Mouse (Mus musculus) heart, embryonic 10.5 days (tissue): ENCODE measurements around the gene Cd248. TPM values are rescaled to one million over a fixed set of nuclear protein-coding genes. Genes with fewer than 3 reads are reported as not detected.

Experiments used
- DNase-seq: peaks from one replicate; pipeline ENCODE4 v3.0.0-alpha.2; 2017; ENCODE audit warnings: low spot score
- H3K27ac ChIP-seq: fragments of 300-500 bp; sonication (generic); 2 replicates; pipeline ENCODE4 v1.5.1; 2016; ENCODE audit warnings: mild to moderate bottlenecking
- H3K27me3 ChIP-seq: fragments of 300-500 bp; sonication (generic); 2 replicates; pipeline ENCODE4 v1.6.1; 2016; ENCODE audit warnings: mild to moderate bottlenecking; ENCODE audit not compliant: poor library complexity, insufficient read depth, severe bottlenecking
- H3K36me3 ChIP-seq: fragments of 300-500 bp; sonication (generic); 2 replicates; pipeline ENCODE4 v1.6.1; 2016; ENCODE audit warnings: mild to moderate bottlenecking, moderate library complexity
- H3K4me1 ChIP-seq: fragments of 300-500 bp; sonication (generic); 2 replicates; pipeline ENCODE4 v1.6.1; 2016; ENCODE audit warnings: mild to moderate bottlenecking
- H3K4me3 ChIP-seq: fragments of 300-500 bp; sonication (generic); 2 replicates; pipeline ENCODE4 v1.5.1; 2016; ENCODE audit warnings: mild to moderate bottlenecking, moderate library complexity
- H3K9me3 ChIP-seq: fragments of 300-500 bp; sonication (generic); 2 replicates; pipeline ENCODE4 v1.6.1; 2016; ENCODE audit warnings: mild to moderate bottlenecking, moderate library complexity
- WGBS: fragments of 180-500 bp; shearing (Covaris S2); methylation state at CpG from one replicate; pipeline ENCODE4 v1.1.7; 2016; 5-methylcytosine and 5-hydroxymethylcytosine counted together
- polyA plus RNA-seq: library from polyadenylated mRNA; unstranded; fragments of >200 nt; fragmentation: Nextera tagmentation; extraction: Ambion mirVana; gene quantifications from 2 replicates; pipeline ENCODE4 v1.2.1, GENCODE M21; 2016

Cd248 gene
- polyA plus RNA-seq, 1 experiment from 2014 or later, result 43.4 TPM

GRCm38 (mm10) chr19:5057876-5058775 lies 9.8 kb upstream of the Cd248 start:
- no peak for DNase-seq
- no peaks in the 10 kb centered on the region for H3K9me3 ChIP-seq
- H3K4me3 ChIP-seq, result 0 out of 2 replicates have a peak overlapping the region, but pooled peaks have one; percentile 15
- peaks cover 5% of the 10 kb centered on the region; the same call in 1 of the 2 replicates for H3K36me3 ChIP-seq
- peaks cover 34% of the 10 kb centered on the region for H3K27me3 ChIP-seq
- H3K27ac ChIP-seq, result peak overlapping the region; percentile 85
- 20% methylated on average over 16 of the region's 16 CpGs for WGBS
- peaks cover 62% of the 10 kb centered on the region for H3K4me1 ChIP-seq

- WGBS, result 9% methylated on average over 10 of the region's 10 CpGs
- Histone ChIP-seq H3K27me3 (peaks cover 24% of the 10 kb centered on the region), H3K4me3 (peak overlapping the region; percentile 15), H3K27ac (peak overlapping the region; percentile 85), H3K36me3 (no peaks in the 10 kb centered on the region), H3K4me1 (peaks cover 60% of the 10 kb centered on the region), H3K9me3 (no peaks in the 10 kb centered on the region)
- peak; percentile 84 for DNase-seq
These were observed 8.8 kb upstream of the Cd248 start for GRCm38 (mm10) chr19:5058801-5059771.

GRCm38 (mm10) chr19:5060365-5061330 lies 7.2 kb upstream of the Cd248 start:
- H3K4me3 ChIP-seq, result no peak overlapping the region
- H3K27ac ChIP-seq, result peak overlapping the region; percentile 85
- peaks cover 60% of the 10 kb centered on the region for H3K4me1 ChIP-seq
- no peaks in the 10 kb centered on the region for H3K36me3 ChIP-seq
- 40% methylated on average over 5 of the region's 5 CpGs for WGBS
- DNase-seq, result no peak
- no peaks in the 10 kb centered on the region for H3K9me3 ChIP-seq
- H3K27me3 ChIP-seq, result peaks cover 10% of the 10 kb centered on the region; the same call in 1 of the 2 replicates

- Histone ChIP-seq H3K4me1 (peaks cover 54% of the 10 kb centered on the region), H3K4me3 (no peak overlapping the region), H3K27ac (0 out of 2 replicates have a peak overlapping the region, but pooled peaks have one; percentile 2), H3K9me3 (no peaks in the 10 kb centered on the region), H3K36me3 (no peaks in the 10 kb centered on the region), H3K27me3 (peaks cover 10% of the 10 kb centered on the region; the same call in 1 of the 2 replicates)
- WGBS, result 82% methylated on average over 5 of the region's 5 CpGs
- DNase-seq, result no peak
These were observed 5.8 kb upstream of the Cd248 start for GRCm38 (mm10) chr19:5062041-5062440.

- Histone ChIP-seq H3K4me3 (no peak overlapping the region), H3K4me1 (peaks cover 57% of the 10 kb centered on the region), H3K27ac (0 out of 2 replicates have a peak overlapping the region, but pooled peaks have one; percentile 2), H3K9me3 (no peaks in the 10 kb centered on the region), H3K36me3 (no peaks in the 10 kb centered on the region), H3K27me3 (peaks cover 8% of the 10 kb centered on the region)
- DNase-seq, result no peak
- 66% methylated on average over 6 of the region's 6 CpGs for WGBS
These were observed 5.4 kb upstream of the Cd248 start for GRCm38 (mm10) chr19:5062446-5062845.

GRCm38 (mm10) chr19:5065104-5065503 lies 2.8 kb upstream of the Cd248 start:
- H3K9me3 ChIP-seq, result no peaks in the 10 kb centered on the region
- no peak overlapping the region for H3K4me3 ChIP-seq
- H3K36me3 ChIP-seq, result no peaks in the 10 kb centered on the region
- H3K4me1 ChIP-seq, result peaks cover 58% of the 10 kb centered on the region
- H3K27ac ChIP-seq, result peak overlapping the region; percentile 42
- H3K27me3 ChIP-seq, result peaks cover 28% of the 10 kb centered on the region
- DNase-seq, result no peak
- WGBS, result 65% methylated on average over 7 of the region's 7 CpGs

GRCm38 (mm10) chr19:5067040-5067799 lies 658 bp upstream of the Cd248 start:
- no peak for DNase-seq
- peak overlapping the region; percentile 92 for H3K27ac ChIP-seq
- WGBS, result 4% methylated on average over 15 of the region's 15 CpGs
- peaks cover 43% of the 10 kb centered on the region for H3K27me3 ChIP-seq
- H3K9me3 ChIP-seq, result no peaks in the 10 kb centered on the region
- peak overlapping the region; percentile 72 for H3K4me3 ChIP-seq
- H3K36me3 ChIP-seq, result no peaks in the 10 kb centered on the region
- H3K4me1 ChIP-seq, result peaks cover 62% of the 10 kb centered on the region

GRCm38 (mm10) chr19:5068570-5069234 lies 824 bp downstream of the Cd248 start:
- H3K9me3 ChIP-seq, result no peaks in the 10 kb centered on the region
- 40% methylated on average over 21 of the region's 21 CpGs for WGBS
- peak overlapping the region; percentile 72 for H3K4me3 ChIP-seq
- no peaks in the 10 kb centered on the region for H3K36me3 ChIP-seq
- peaks cover 61% of the 10 kb centered on the region for H3K4me1 ChIP-seq
- peaks cover 47% of the 10 kb centered on the region for H3K27me3 ChIP-seq
- H3K27ac ChIP-seq, result peak overlapping the region; percentile 92
- no peak for DNase-seq

- Histone ChIP-seq H3K4me3 (peak overlapping the region; percentile 72), H3K27ac (peak overlapping the region; percentile 86), H3K27me3 (peaks cover 51% of the 10 kb centered on the region), H3K4me1 (peaks cover 61% of the 10 kb centered on the region), H3K36me3 (no peaks in the 10 kb centered on the region), H3K9me3 (no peaks in the 10 kb centered on the region)
- 68% methylated on average over 5 of the region's 5 CpGs for WGBS
- DNase-seq, result no peak
These were observed 1.6 kb downstream of the Cd248 start for GRCm38 (mm10) chr19:5069486-5069885.

- Histone ChIP-seq H3K4me3 (peak overlapping the region; percentile 72), H3K36me3 (no peaks in the 10 kb centered on the region), H3K9me3 (no peaks in the 10 kb centered on the region), H3K4me1 (peaks cover 61% of the 10 kb centered on the region), H3K27me3 (peaks cover 51% of the 10 kb centered on the region), H3K27ac (peak overlapping the region; percentile 86)
- DNase-seq, result no peak
- 73% methylated on average over 7 of the region's 7 CpGs for WGBS
These were observed 2.1 kb downstream of the Cd248 start for GRCm38 (mm10) chr19:5069978-5070377.

- no peaks in the 10 kb centered on the region for H3K9me3 ChIP-seq
- peaks cover 51% of the 10 kb centered on the region for H3K27me3 ChIP-seq
- peaks cover 61% of the 10 kb centered on the region for H3K4me1 ChIP-seq
- peak overlapping the region; percentile 86 for H3K27ac ChIP-seq
- H3K36me3 ChIP-seq, result no peaks in the 10 kb centered on the region
- WGBS, result 7% methylated on average over 11 of the region's 11 CpGs
- DNase-seq, result no peak
- H3K4me3 ChIP-seq, result peak overlapping the region; percentile 72
These were observed 3.2 kb downstream of the Cd248 start for GRCm38 (mm10) chr19:5071077-5071476.
